Mouse (Mus musculus) layer of hippocampus, adult 8-10 months (tissue): Measurements from ENCODE around the gene Rere. TPM values are rescaled to one million over a fixed set of nuclear protein-coding genes. Genes with fewer than 3 reads are reported as not detected.
"Not testable (repeated sequence)": the region's sequence is repeated elsewhere in the genome, so short reads cannot be mapped to it uniquely, and the experiment has no call there.

Experiments
- DNase-seq, 2 experiments: peaks; one replicate each; pipeline ENCODE4 v3.0.0; 2022; ENCODE audit warnings: low spot score in 2 of 2
- total RNA-seq, 4 experiments: library from RNA; stranded (reverse); gene quantifications; 2 replicates each; pipeline ENCODE4 v1.2.4; 2022

Gene Rere
- total RNA-seq, 4 experiments from 2014 or later: 105 to 123 (median 113) TPM

GRCm38 (mm10) chr4:150282631-150283334, 1.3 kb downstream of the Rere start:
- DNase-seq: no peak

GRCm38 (mm10) chr4:150283335-150283638, 1.8 kb downstream of the Rere start:
- no peak for DNase-seq

- no peak for DNase-seq
Measured at GRCm38 (mm10) chr4:150283993-150284392, 2.5 kb downstream of the Rere start.

GRCm38 (mm10) chr4:150286980-150287379, 5.5 kb downstream of the Rere start:
- no peak for DNase-seq

GRCm38 (mm10) chr4:150287463-150287862, 6.0 kb downstream of the Rere start:
- not testable (repeated sequence) for DNase-seq

- DNase-seq: no peak
Measured at GRCm38 (mm10) chr4:150291900-150292299, 10.5 kb downstream of the Rere start.

- DNase-seq: no peak
Measured at GRCm38 (mm10) chr4:150294870-150295269, 13.4 kb downstream of the Rere start.

- no peak for DNase-seq
Measured at GRCm38 (mm10) chr4:150295966-150296365, 14.5 kb downstream of the Rere start.

GRCm38 (mm10) chr4:150302726-150303125, 21.3 kb downstream of the Rere start:
- DNase-seq: no peak

GRCm38 (mm10) chr4:150306701-150307100, 25.3 kb downstream of the Rere start:
- DNase-seq: no peak

GRCm38 (mm10) chr4:150307226-150307625, 25.8 kb downstream of the Rere start:
- DNase-seq: no peak

- no peak for DNase-seq
Measured at GRCm38 (mm10) chr4:150311431-150311830, 30.0 kb downstream of the Rere start.

- peak; percentile 29 to 39 for DNase-seq
Measured at GRCm38 (mm10) chr4:150312646-150313045, 31.2 kb downstream of the Rere start.

GRCm38 (mm10) chr4:150315301-150315700, 33.9 kb downstream of the Rere start:
- no peak for DNase-seq

GRCm38 (mm10) chr4:150316546-150316945, 35.1 kb downstream of the Rere start:
- DNase-seq: no peak

- DNase-seq: no peak
Measured at GRCm38 (mm10) chr4:150325046-150325801, 43.8 kb downstream of the Rere start.

GRCm38 (mm10) chr4:150326005-150326404, 44.6 kb downstream of the Rere start:
- DNase-seq: no peak

GRCm38 (mm10) chr4:150327476-150327875, 46.0 kb downstream of the Rere start:
- no peak for DNase-seq

GRCm38 (mm10) chr4:150333927-150334682, 52.7 kb downstream of the Rere start:
- no peak for DNase-seq

GRCm38 (mm10) chr4:150337260-150337659, 55.8 kb downstream of the Rere start:
- no peak for DNase-seq

- peak; percentile 75 to 76 for DNase-seq
Measured at GRCm38 (mm10) chr4:150338906-150339650, 57.6 kb downstream of the Rere start.
